Mouse (Mus musculus) kidney, adult 2 months (tissue): ENCODE results near the gene Map3k20. TPM values are rescaled to one million over a fixed set of nuclear protein-coding genes. Genes with fewer than 3 reads are reported as not detected.
A peak's percentile ranks its signal among the peaks of the same experiment; 100 is the strongest.

Experiments
- DNase-seq: peaks from one replicate; pipeline ENCODE4 v3.0.0; 2021
- H3K27ac ChIP-seq: fragments of 200-500 bp; 2 replicates; pipeline ENCODE4 v1.5.1; 2012; ENCODE audit warnings: low read depth, low read length, control low read depth, inconsistent platforms; ENCODE audit not compliant: insufficient read depth
- H3K27me3 ChIP-seq: fragments of 200-500 bp; replicated peaks from 2 replicates; pipeline ENCODE4 v1.6.1; 2012; ENCODE audit warnings: mild to moderate bottlenecking, moderate library complexity, low read length, inconsistent platforms; ENCODE audit not compliant: control insufficient read depth, insufficient read depth
- H3K36me3 ChIP-seq: fragments of 200-500 bp; 2 replicates; pipeline ENCODE4 v1.6.1; 2012; ENCODE audit warnings: mild to moderate bottlenecking, moderate library complexity, low read length, inconsistent platforms; ENCODE audit not compliant: control insufficient read depth, insufficient read depth
- H3K4me1 ChIP-seq: fragments of 200-500 bp; 2 replicates; pipeline ENCODE4 v1.6.1; 2011; ENCODE audit warnings: low read length; ENCODE audit not compliant: control insufficient read depth, insufficient read depth
- H3K4me3 ChIP-seq: fragments of 200-500 bp; 2 replicates; pipeline ENCODE4 v1.5.1; 2011; ENCODE audit warnings: mild to moderate bottlenecking, low read depth, low read length, control low read depth; ENCODE audit not compliant: insufficient read depth
- CTCF ChIP-seq: fragments of 200-500 bp; conservative IDR thresholded peaks from 2 replicates; pipeline ENCODE4 v1.5.1; 2011; ENCODE audit warnings: low read depth, mild to moderate bottlenecking, control low read depth, low read length, moderate library complexity, mixed read lengths; ENCODE audit not compliant: insufficient read depth, insufficient read length
- POLR2A ChIP-seq: fragments of 200-500 bp; IDR thresholded peaks from one replicate; pipeline ENCODE4 v1.6.1; 2011; ENCODE audit warnings: low read depth, low read length, control low read depth
- WGBS: fragments of 180-500 bp; shearing (Covaris S2); methylation state at CpG from one replicate; pipeline ENCODE4 v1.1.7; 2018; 5-methylcytosine and 5-hydroxymethylcytosine counted together
- polyA plus RNA-seq: library from polyadenylated mRNA; depleted of rRNA; stranded (reverse); fragments of >200 nt; gene quantifications from 2 replicates; pipeline ENCODE4 v1.2.3, GENCODE M21; 2012

The Map3k20 gene
- polyA plus RNA-seq, 1 experiment: 8.3 TPM

GRCm38 (mm10) chr2:72363449-72363848 lies 78.0 kb downstream of the Map3k20 start:
- Histone ChIP-seq H3K4me3 (no peak overlapping the region), H3K27ac (no peak overlapping the region), H3K36me3 (no peaks in the 10 kb centered on the region), H3K4me1 (no peaks in the 10 kb centered on the region; the same call in 1 of the 2 replicates), H3K27me3 (no peaks in the 10 kb centered on the region; the same call in 1 of the 2 replicates)
- DNase-seq: no peak
- WGBS: 70% methylated on average over 1 of the region's 1 CpGs
- TF ChIP-seq CTCF (no peak), POLR2A (no peak)

- Histone ChIP-seq H3K4me3 (no peak overlapping the region), H3K27ac (no peak overlapping the region), H3K4me1 (no peaks in the 10 kb centered on the region; the same call in 1 of the 2 replicates), H3K36me3 (no peaks in the 10 kb centered on the region), H3K27me3 (no peaks in the 10 kb centered on the region)
- TF ChIP-seq POLR2A: no peak
- TF ChIP-seq CTCF: no peak
- 47% methylated on average over 7 of the region's 7 CpGs for WGBS
- peak; percentile 38 for DNase-seq
Measured at GRCm38 (mm10) chr2:72365930-72366329, 80.5 kb downstream of the Map3k20 start.

GRCm38 (mm10) chr2:72366503-72366902 lies 81.1 kb downstream of the Map3k20 start:
- H3K4me3 ChIP-seq: no peak overlapping the region
- 37% methylated on average over 5 of the region's 5 CpGs for WGBS
- no peak for DNase-seq
- no peak for TF ChIP-seq CTCF
- TF ChIP-seq POLR2A: no peak
- no peaks in the 10 kb centered on the region for H3K36me3 ChIP-seq
- no peaks in the 10 kb centered on the region; the same call in 1 of the 2 replicates for H3K4me1 ChIP-seq
- H3K27me3 ChIP-seq: no peaks in the 10 kb centered on the region
- H3K27ac ChIP-seq: no peak overlapping the region

- no peaks in the 10 kb centered on the region; the same call in 1 of the 2 replicates for H3K4me1 ChIP-seq
- no peaks in the 10 kb centered on the region for H3K27me3 ChIP-seq
- TF ChIP-seq POLR2A: no peak
- TF ChIP-seq CTCF: no peak
- H3K4me3 ChIP-seq: no peak overlapping the region
- no peak overlapping the region for H3K27ac ChIP-seq
- 97% methylated on average over 5 of the region's 5 CpGs for WGBS
- DNase-seq: no peak
- H3K36me3 ChIP-seq: no peaks in the 10 kb centered on the region
Measured at GRCm38 (mm10) chr2:72367850-72368249, 82.4 kb downstream of the Map3k20 start.

GRCm38 (mm10) chr2:72369140-72369600 lies 83.7 kb downstream of the Map3k20 start:
- no peaks in the 10 kb centered on the region for H3K4me1 ChIP-seq
- no peaks in the 10 kb centered on the region for H3K36me3 ChIP-seq
- H3K27ac ChIP-seq: no peak overlapping the region; the same call in 1 of the 2 replicates
- TF ChIP-seq CTCF (no peak), POLR2A (no peak)
- no peaks in the 10 kb centered on the region for H3K27me3 ChIP-seq
- DNase-seq: peak; percentile 17
- no peak overlapping the region for H3K4me3 ChIP-seq
- WGBS: 44% methylated on average over 6 of the region's 6 CpGs

- Histone ChIP-seq H3K4me3 (no peak overlapping the region), H3K36me3 (no peaks in the 10 kb centered on the region), H3K4me1 (no peaks in the 10 kb centered on the region), H3K27ac (no peak overlapping the region), H3K27me3 (no peaks in the 10 kb centered on the region)
- no peak for DNase-seq
- TF ChIP-seq CTCF: no peak
- 91% methylated on average over 13 of the region's 13 CpGs for WGBS
Measured at GRCm38 (mm10) chr2:72372136-72372535, 86.7 kb downstream of the Map3k20 start.

GRCm38 (mm10) chr2:72374076-72374475 lies 88.6 kb downstream of the Map3k20 start:
- WGBS: 54% methylated on average over 3 of the region's 3 CpGs
- H3K4me3 ChIP-seq: no peak overlapping the region
- H3K4me1 ChIP-seq: no peaks in the 10 kb centered on the region
- no peaks in the 10 kb centered on the region for H3K36me3 ChIP-seq
- no peaks in the 10 kb centered on the region for H3K27me3 ChIP-seq
- no peak for DNase-seq
- H3K27ac ChIP-seq: no peak overlapping the region
- TF ChIP-seq POLR2A (no peak), CTCF (no peak)
